Mouse (Mus musculus) forebrain, embryonic 13.5 days (tissue): ENCODE measurements around the gene Rcbtb2. TPM values are rescaled to one million over a fixed set of nuclear protein-coding genes. Genes with fewer than 3 reads are reported as not detected.

ENCODE experiments used
- ATAC-seq: fragments of 200-750 bp; cut with Nextera tagmentation; 2 replicates; pipeline ENCODE4 v1.8.0; 2017
- H3K27ac ChIP-seq: fragments of 300-500 bp; sonication (generic); 2 replicates; pipeline ENCODE4 v1.5.1; 2015; ENCODE audit warnings: inconsistent platforms, mild to moderate bottlenecking, moderate library complexity
- H3K27me3 ChIP-seq: fragments of 300-500 bp; sonication (generic); 2 replicates; pipeline ENCODE4 v1.6.1; 2015; ENCODE audit warnings: mild to moderate bottlenecking, inconsistent platforms
- H3K36me3 ChIP-seq: fragments of 300-500 bp; sonication (generic); 2 replicates; pipeline ENCODE4 v1.6.1; 2015; ENCODE audit warnings: mild to moderate bottlenecking, inconsistent platforms; ENCODE audit not compliant: poor library complexity, severe bottlenecking
- H3K4me1 ChIP-seq: fragments of 300-500 bp; sonication (generic); 2 replicates; pipeline ENCODE4 v1.6.1; 2015; ENCODE audit warnings: inconsistent platforms
- H3K4me2 ChIP-seq: fragments of 300-500 bp; sonication (generic); 2 replicates; pipeline ENCODE4 v1.6.1; 2015; ENCODE audit warnings: inconsistent platforms, mild to moderate bottlenecking, moderate library complexity
- H3K4me3 ChIP-seq: fragments of 300-500 bp; sonication (generic); 2 replicates; pipeline ENCODE4 v1.5.1; 2015; ENCODE audit warnings: mild to moderate bottlenecking, inconsistent platforms
- H3K9ac ChIP-seq: fragments of 300-500 bp; sonication (generic); 2 replicates; pipeline ENCODE4 v1.6.1; 2015; ENCODE audit warnings: mild to moderate bottlenecking, inconsistent platforms
- H3K9me3 ChIP-seq: fragments of 300-500 bp; sonication (generic); replicated peaks from 2 replicates; pipeline ENCODE4 v1.6.1; 2016; ENCODE audit warnings: inconsistent platforms
- WGBS: fragments of 180-500 bp; shearing (Covaris S2); methylation state at CpG from one replicate; pipeline ENCODE4 v1.1.7; 2015; 5-methylcytosine and 5-hydroxymethylcytosine counted together
- polyA plus RNA-seq: library from polyadenylated mRNA; unstranded; fragments of >200 nt; fragmentation: Nextera tagmentation; extraction: Ambion mirVana; gene quantifications from 2 replicates; pipeline ENCODE4 v1.2.1, GENCODE M21; 2015

Gene Rcbtb2
- polyA plus RNA-seq, 1 experiment from 2014 or later, result 111 TPM

GRCm38 (mm10) chr14:73117411-73118392, 5.1 kb upstream of the Rcbtb2 start:
- H3K27ac ChIP-seq, result no peak overlapping the region
- no peak overlapping the region for H3K4me2 ChIP-seq
- 80% methylated on average over 7 of the region's 7 CpGs for WGBS
- H3K36me3 ChIP-seq, result no peaks in the 10 kb centered on the region
- no peaks in the 10 kb centered on the region for H3K27me3 ChIP-seq
- peaks cover 8% of the 10 kb centered on the region; the same call in 1 of the 2 replicates for H3K4me1 ChIP-seq
- H3K9ac ChIP-seq, result no peak overlapping the region
- H3K4me3 ChIP-seq, result no peak overlapping the region
- H3K9me3 ChIP-seq, result no peaks in the 10 kb centered on the region
- no peak for ATAC-seq

- peaks cover 8% of the 10 kb centered on the region; the same call in 1 of the 2 replicates for H3K4me1 ChIP-seq
- H3K36me3 ChIP-seq, result no peaks in the 10 kb centered on the region
- no peak for ATAC-seq
- H3K27ac ChIP-seq, result no peak overlapping the region
- no peak overlapping the region for H3K4me2 ChIP-seq
- no peak overlapping the region for H3K4me3 ChIP-seq
- no peaks in the 10 kb centered on the region for H3K27me3 ChIP-seq
- H3K9me3 ChIP-seq, result no peaks in the 10 kb centered on the region
- no peak overlapping the region for H3K9ac ChIP-seq
- WGBS, result 74% methylated on average over 14 of the region's 14 CpGs
These were observed 4.1 kb upstream of the Rcbtb2 start for GRCm38 (mm10) chr14:73118482-73119347.

GRCm38 (mm10) chr14:73119459-73119858, 3.4 kb upstream of the Rcbtb2 start:
- Histone ChIP-seq H3K27ac (no peak overlapping the region), H3K36me3 (no peaks in the 10 kb centered on the region), H3K4me3 (no peak overlapping the region), H3K9me3 (no peaks in the 10 kb centered on the region), H3K27me3 (no peaks in the 10 kb centered on the region), H3K9ac (no peak overlapping the region), H3K4me2 (no peak overlapping the region), H3K4me1 (peaks cover 8% of the 10 kb centered on the region; the same call in 1 of the 2 replicates)
- WGBS, result 47% methylated on average over 6 of the region's 6 CpGs
- no peak for ATAC-seq

- Histone ChIP-seq H3K4me3 (no peak overlapping the region), H3K27me3 (no peaks in the 10 kb centered on the region), H3K4me2 (no peak overlapping the region), H3K9me3 (no peaks in the 10 kb centered on the region), H3K4me1 (peaks cover 8% of the 10 kb centered on the region; the same call in 1 of the 2 replicates), H3K36me3 (no peaks in the 10 kb centered on the region), H3K9ac (no peak overlapping the region), H3K27ac (no peak overlapping the region)
- 23% methylated on average over 2 of the region's 2 CpGs for WGBS
- ATAC-seq, result no peak
These were observed 2.9 kb upstream of the Rcbtb2 start for GRCm38 (mm10) chr14:73119966-73120365.

GRCm38 (mm10) chr14:73122211-73122922, 470 bp upstream of the Rcbtb2 start:
- WGBS, result 44% methylated on average over 4 of the region's 4 CpGs
- Histone ChIP-seq H3K27ac (no peak overlapping the region), H3K4me3 (no peak overlapping the region), H3K9me3 (no peaks in the 10 kb centered on the region), H3K9ac (no peak overlapping the region), H3K27me3 (no peaks in the 10 kb centered on the region), H3K4me1 (peaks cover 8% of the 10 kb centered on the region; the same call in 1 of the 2 replicates), H3K4me2 (no peak overlapping the region), H3K36me3 (no peaks in the 10 kb centered on the region)
- no peak for ATAC-seq

- Histone ChIP-seq H3K27ac (no peak overlapping the region), H3K4me3 (no peak overlapping the region), H3K27me3 (no peaks in the 10 kb centered on the region), H3K4me2 (no peak overlapping the region), H3K9me3 (no peaks in the 10 kb centered on the region), H3K4me1 (peaks cover 8% of the 10 kb centered on the region; the same call in 1 of the 2 replicates), H3K9ac (no peak overlapping the region), H3K36me3 (no peaks in the 10 kb centered on the region)
- 92% methylated on average over 9 of the region's 9 CpGs for WGBS
- ATAC-seq, result no peak
These were observed 544 bp downstream of the Rcbtb2 start for GRCm38 (mm10) chr14:73123381-73123780.

GRCm38 (mm10) chr14:73123786-73124185, 949 bp downstream of the Rcbtb2 start:
- H3K27me3 ChIP-seq, result no peaks in the 10 kb centered on the region
- H3K4me2 ChIP-seq, result no peak overlapping the region
- H3K9ac ChIP-seq, result no peak overlapping the region
- H3K9me3 ChIP-seq, result no peaks in the 10 kb centered on the region
- H3K4me3 ChIP-seq, result no peak overlapping the region
- no peaks in the 10 kb centered on the region for H3K36me3 ChIP-seq
- no peak for ATAC-seq
- H3K27ac ChIP-seq, result no peak overlapping the region
- H3K4me1 ChIP-seq, result peaks cover 8% of the 10 kb centered on the region; the same call in 1 of the 2 replicates
- 84% methylated on average over 9 of the region's 9 CpGs for WGBS

- H3K4me2 ChIP-seq, result no peak overlapping the region
- ATAC-seq, result no peak
- H3K27ac ChIP-seq, result no peak overlapping the region
- no peaks in the 10 kb centered on the region for H3K36me3 ChIP-seq
- H3K9ac ChIP-seq, result no peak overlapping the region
- H3K4me1 ChIP-seq, result no peaks in the 10 kb centered on the region
- WGBS, result 80% methylated on average over 5 of the region's 5 CpGs
- no peaks in the 10 kb centered on the region for H3K27me3 ChIP-seq
- no peak overlapping the region for H3K4me3 ChIP-seq
- no peaks in the 10 kb centered on the region for H3K9me3 ChIP-seq
These were observed 7.7 kb downstream of the Rcbtb2 start for GRCm38 (mm10) chr14:73130519-73130918.

GRCm38 (mm10) chr14:73131856-73132410, 9.1 kb downstream of the Rcbtb2 start:
- H3K27me3 ChIP-seq, result no peaks in the 10 kb centered on the region
- no peak overlapping the region for H3K27ac ChIP-seq
- no peak overlapping the region for H3K9ac ChIP-seq
- no peak overlapping the region for H3K4me2 ChIP-seq
- H3K4me1 ChIP-seq, result no peaks in the 10 kb centered on the region
- H3K4me3 ChIP-seq, result no peak overlapping the region
- ATAC-seq, result no peak
- H3K36me3 ChIP-seq, result no peaks in the 10 kb centered on the region
- 93% methylated on average over 16 of the region's 16 CpGs for WGBS
- no peaks in the 10 kb centered on the region for H3K9me3 ChIP-seq

- H3K27ac ChIP-seq, result no peak overlapping the region
- no peaks in the 10 kb centered on the region for H3K36me3 ChIP-seq
- no peaks in the 10 kb centered on the region for H3K27me3 ChIP-seq
- no peak overlapping the region for H3K4me3 ChIP-seq
- no peaks in the 10 kb centered on the region for H3K9me3 ChIP-seq
- no peak for ATAC-seq
- 76% methylated on average over 4 of the region's 4 CpGs for whole genome bisulfite sequencing
- H3K4me2 ChIP-seq, result no peak overlapping the region
- no peaks in the 10 kb centered on the region for H3K4me1 ChIP-seq
- H3K9ac ChIP-seq, result no peak overlapping the region
These were observed 9.9 kb downstream of the Rcbtb2 start for GRCm38 (mm10) chr14:73132731-73133130.

GRCm38 (mm10) chr14:73137234-73137633, 14.4 kb downstream of the Rcbtb2 start:
- H3K4me2 ChIP-seq, result no peak overlapping the region
- H3K4me1 ChIP-seq, result peaks cover 5% of the 10 kb centered on the region; the same call in 1 of the 2 replicates
- H3K9ac ChIP-seq, result no peak overlapping the region
- no peak overlapping the region for H3K27ac ChIP-seq
- WGBS, result 79% methylated on average over 5 of the region's 5 CpGs
- H3K27me3 ChIP-seq, result no peaks in the 10 kb centered on the region
- no peaks in the 10 kb centered on the region for H3K36me3 ChIP-seq
- H3K4me3 ChIP-seq, result no peak overlapping the region
- no peak for ATAC-seq
- no peaks in the 10 kb centered on the region for H3K9me3 ChIP-seq
